Mouse (Mus musculus): ENCODE measurements around the gene Tpgs1. TPM values are rescaled to one million over a fixed set of nuclear protein-coding genes. Genes with fewer than 3 reads are reported as not detected.

Gene Tpgs1
- polyA plus RNA-seq (2012; rRNA removed), result 71.9 and 73.4 TPM in 2 replicates

DNA sequence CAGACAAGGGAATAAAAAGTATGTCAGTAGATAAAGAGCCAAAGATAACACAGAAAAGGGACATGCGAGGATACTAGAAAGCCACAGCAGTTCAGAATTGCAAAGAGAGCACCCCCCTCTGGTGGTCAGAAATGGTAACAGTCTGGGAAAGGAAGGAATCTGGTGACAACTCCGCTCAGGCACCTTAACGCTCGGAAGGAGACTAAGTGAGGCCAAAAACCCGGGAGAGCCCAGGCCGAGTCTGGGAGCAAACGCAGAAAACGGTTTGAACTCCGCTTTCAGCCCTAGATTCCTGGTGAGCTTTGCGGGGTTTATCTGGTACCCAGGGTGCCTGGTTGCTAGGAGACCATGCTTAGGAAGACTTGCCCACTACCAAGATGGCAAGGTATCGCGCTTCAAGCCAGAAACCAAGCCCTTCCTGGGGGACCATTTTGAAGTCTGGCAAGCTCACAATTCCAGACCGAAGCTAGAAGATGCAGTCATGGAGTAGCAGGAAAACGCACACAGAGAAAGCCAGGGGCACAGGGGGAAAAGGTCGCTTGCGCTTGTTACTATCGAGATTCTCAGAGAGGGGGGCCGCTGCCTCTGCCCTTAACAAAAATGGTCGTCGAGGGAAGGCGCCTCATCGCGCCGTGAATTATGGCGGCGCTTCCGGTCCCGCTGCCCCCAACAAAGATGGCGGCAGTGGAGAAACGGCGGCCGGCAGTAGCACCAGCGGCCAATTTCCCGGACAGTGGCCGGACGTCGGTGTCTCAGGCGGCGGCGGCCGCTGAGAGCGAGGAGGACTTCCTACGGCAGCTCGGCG lies at the start of gene Tpgs1:
Gene Tpgs1 (plus strand): TSS at position 599 of the 805 bp plus-strand sequence.

DNA sequence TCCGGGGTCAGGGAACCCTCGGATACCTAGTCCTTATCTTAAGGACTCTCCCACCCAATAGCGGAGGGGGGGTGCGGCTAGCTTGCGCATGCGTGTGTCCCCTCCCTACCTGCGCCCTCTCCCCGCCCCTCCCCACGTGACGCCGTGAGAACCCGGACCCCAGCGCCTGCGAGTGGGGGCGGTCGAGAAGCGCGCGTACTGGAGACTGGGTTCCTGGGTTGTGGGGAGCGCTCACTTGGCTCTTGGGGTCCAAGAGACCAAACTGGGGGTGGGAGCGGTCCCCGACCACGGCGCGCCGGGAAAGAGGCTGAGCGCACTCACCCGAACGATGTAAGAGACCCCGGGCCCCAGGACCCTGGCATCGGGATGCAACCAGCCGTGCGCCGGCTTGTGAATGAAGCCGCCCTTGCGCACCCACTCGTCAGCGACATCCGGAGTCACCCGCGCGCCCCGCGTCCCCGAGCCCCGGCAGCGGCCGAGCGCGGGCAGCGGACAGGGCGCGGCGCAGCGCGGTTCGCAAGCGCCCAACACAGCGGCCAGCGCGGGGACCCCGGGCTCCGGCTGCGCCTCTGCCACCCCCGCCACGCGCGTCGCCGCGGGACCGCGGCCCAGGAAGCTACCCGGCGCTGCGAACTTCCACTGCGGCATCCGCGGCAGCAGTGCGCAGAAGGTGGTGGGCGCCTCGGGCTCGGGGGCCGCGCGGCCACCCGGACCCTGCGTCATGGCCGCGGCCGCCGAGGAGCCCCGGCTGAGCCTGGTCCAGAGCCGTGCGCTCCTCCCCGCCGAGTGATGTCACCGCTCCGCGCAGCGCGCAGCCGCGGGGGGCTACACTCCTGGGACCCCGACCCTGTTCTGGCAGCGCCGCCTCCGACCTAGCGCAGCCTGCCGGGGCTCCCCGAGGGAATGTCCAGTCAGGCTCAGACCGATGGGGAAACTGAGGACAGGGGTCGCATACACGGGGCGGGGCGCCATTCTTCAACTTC lies 31.8 kb upstream of the Tpgs1 start, which contains the start of gene Shc2:
Gene Shc2 (minus strand): TSS at position 791 of the 983 bp plus-strand sequence.

DNA sequence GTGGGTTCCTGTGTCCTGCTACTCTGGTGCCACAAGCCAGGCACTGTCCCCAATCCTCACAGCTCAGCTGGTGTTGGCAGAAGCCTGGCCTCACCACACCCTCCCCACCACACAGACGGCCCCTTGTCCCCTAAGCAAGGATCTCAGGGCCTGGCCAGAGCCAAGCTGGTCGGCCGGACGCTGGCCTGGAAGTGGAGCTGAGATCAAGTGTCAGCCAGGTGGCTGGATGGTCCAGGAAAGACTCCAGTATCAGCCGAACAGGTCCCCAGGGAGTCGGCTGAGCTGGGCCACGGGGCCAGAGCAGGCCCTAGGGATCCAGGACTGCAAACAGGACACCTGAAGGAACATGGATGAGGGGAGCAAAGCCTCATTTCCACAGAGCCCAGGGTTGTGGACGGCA lies 23.5 kb upstream of the Tpgs1 start, which contains the start of gene Odf3l2:
Gene Odf3l2 (minus strand): TSS at position 28 of the 400 bp plus-strand sequence.

DNA sequence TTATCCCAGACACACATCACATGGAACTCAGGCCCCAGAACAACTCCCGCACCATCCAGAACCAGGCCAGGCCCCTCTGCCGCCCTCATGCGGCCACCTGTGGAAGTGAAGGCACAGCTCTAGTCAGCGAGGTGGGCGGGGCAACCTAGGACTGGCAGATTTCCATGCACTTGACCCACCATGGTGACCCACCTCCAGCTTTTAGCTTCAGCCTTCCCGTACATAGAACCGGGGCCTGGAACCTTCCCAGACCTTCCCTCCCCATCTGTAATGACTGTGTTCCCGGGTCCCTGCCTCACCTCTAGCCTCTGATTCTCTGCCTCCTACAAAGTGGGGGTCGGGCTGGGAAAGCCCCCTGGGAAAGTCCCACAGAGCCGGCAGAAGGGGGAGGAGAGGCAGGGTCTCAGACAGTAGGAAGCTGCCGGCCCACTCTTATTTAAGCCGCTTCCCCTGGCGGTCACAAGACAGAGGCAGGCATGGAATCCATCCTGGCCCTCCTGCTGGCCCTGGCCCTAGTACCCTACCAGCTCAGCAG lies 5.0 kb upstream of the Tpgs1 start, which contains the start of gene Madcam1:
Gene Madcam1 (plus strand): TSS at position 429 of the 535 bp plus-strand sequence.

DNA sequence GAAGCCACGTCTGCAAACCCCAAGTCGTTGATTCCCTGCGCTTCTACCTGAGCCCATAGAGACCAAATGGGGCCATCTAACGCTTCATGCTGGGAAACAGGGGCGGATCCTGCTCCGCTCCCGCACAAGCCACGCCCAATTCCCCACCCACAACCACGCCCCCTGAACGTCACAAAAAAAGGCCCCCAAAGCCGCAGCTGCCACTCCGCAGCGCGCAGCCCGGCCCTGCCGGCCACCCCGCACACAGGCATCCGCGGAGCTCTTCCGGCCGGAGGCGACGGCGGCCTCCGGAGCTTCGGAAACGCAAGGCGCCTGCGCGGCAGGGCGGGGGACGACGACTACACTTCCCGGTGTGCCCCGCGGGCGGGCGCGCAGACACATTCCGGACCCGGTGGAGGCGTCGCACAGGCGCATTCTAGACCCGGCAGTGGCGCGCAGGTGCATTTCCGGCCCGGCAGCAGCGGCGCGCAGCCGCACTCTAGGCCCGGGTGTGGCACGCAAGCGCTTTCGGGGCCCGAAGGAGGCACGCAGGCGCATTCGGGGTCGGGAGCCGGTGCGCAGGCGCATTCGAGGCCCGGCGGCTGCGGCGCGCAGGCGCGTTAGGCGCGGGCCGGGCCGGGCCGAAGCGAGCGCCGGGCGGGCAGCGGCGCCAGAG lies 12.5 kb downstream of the Tpgs1 start, which contains the start of gene Cdc34:
Gene Cdc34 (plus strand): TSS at position 605 of the 655 bp plus-strand sequence.

DNA sequence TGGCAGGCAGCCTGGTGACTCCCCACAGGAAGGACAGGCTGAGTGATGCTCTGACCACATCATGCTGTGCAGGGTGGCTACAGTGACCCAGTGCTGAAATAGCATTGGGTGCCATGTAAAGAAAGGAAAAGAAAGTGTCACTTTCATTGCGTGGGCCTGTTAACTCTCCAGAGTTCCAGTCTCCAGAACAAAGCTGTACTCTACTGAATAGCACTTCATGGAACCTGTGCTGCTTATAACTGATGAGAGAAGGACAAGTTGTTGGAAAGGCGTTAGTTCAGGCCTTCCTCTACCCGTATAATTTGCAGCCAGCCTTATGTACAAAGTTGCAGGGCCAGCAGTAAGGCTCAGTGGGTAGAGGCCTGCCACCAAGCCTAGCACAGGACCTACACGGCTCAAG lies 19.6 kb downstream of the Tpgs1 start, which contains the start of gene Gzmm:
Gene Gzmm (plus strand): TSS at position 301 of the 400 bp plus-strand sequence.

DNA sequence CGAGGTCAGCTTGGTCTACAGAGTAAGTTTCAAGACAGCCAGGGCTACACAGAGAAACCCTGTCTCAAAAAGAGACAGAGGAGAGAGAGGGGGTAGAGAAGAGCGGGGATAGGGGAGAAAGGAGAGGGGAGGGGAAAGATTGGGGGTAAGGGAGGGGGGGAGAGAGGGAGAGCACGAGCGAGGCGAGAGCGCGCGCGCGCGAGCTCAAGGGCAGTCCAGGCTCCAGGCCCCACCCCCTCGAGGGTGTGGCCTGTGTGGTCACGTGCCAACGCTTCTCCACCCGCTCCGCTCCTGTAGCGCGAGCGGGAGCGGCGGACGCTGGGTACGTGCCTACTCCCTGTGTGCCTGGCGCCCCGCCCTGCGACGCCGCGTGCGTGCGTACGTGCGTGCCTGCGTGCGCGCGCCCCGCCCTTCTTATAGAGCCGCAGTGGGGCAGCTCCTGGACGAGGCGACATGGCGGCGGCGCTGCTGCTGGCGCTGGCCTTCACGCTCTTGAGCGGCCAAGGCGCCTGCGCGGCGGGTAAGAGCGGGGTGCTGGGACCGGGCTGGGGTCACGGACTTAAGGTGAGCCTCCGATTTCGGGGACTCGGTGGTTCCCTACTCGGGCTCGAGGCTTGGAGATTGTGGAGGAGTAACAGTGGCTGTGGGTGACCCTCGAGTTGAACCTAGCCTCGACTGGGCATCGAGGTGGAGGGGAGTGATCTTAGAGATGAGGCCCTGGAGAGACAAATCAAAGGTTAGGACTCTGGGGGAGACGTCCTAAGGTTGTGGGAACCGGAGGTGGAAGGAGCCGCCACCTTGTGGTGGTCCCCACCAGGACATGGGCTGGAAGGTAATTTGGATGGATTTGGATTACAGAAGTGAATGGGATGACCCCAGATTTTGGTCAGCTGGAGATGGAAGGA lies 35.1 kb downstream of the Tpgs1 start, which contains the start of gene Bsg:
Gene Bsg (plus strand): TSS at position 427 of the 905 bp plus-strand sequence.

DNA sequence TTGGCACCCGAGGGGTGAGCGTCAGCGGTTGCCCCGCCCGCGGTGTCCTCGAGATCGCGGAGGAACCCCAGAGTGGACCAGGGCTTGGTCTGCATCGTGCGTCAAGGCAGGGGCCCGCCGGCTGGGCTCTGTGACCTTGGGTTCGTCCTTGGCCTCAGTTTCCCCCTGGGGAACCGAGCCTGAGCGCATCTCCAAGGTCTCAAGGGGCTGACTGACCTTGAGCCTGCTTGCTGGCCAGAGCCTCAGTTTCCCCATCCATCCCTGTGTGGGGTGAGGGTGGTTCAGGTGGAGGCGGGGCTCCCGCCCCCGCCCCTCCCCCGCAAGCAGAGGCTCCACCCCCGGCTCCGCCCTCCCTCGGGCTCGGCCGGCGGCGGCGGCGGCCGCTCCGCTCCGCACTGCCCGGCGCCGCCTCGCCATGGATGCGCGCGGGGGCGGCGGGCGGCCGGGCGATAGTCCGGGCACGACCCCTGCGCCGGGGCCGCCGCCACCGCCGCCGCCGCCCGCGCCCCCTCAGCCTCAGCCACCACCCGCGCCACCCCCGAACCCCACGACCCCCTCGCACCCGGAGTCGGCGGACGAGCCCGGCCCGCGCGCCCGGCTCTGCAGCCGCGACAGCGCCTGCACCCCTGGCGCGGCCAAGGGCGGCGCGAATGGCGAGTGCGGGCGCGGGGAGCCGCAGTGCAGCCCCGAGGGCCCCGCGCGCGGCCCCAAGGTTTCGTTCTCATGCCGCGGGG lies 47.3 kb downstream of the Tpgs1 start, which contains the start of gene Hcn2:
Gene Hcn2 (plus strand): TSS at position 381 of the 734 bp plus-strand sequence.

Other genes starting within 250 kb of the Tpgs1 start
- not detected in 2 replicates for gene Vmn2r83, start 200.6 kb upstream of the Tpgs1 start, polyA plus RNA-seq (2012; rRNA removed)
- gene Plpp2, start 135.6 kb upstream of the Tpgs1 start, polyA plus RNA-seq (2012; rRNA removed), result 6.7 and 8.7 TPM in 2 replicates
- gene Mier2, start 114.2 kb upstream of the Tpgs1 start, polyA plus RNA-seq (2012; rRNA removed), result 126 and 127 TPM in 2 replicates
- not detected in 2 replicates for gene Theg, start 82.0 kb upstream of the Tpgs1 start, polyA plus RNA-seq (2012; rRNA removed)
- 5.7 and 7.0 TPM in 2 replicates for gene C2cd4c, start 55.3 kb upstream of the Tpgs1 start, polyA plus RNA-seq (2012; rRNA removed)
- 41.4 and 51.8 TPM in 2 replicates for gene Shc2, start 31.5 kb upstream of the Tpgs1 start, polyA plus RNA-seq (2012; rRNA removed)
- 0.13 TPM in 1 of 2 replicates, not detected in the other for gene Odf3l2, start 23.6 kb upstream of the Tpgs1 start, polyA plus RNA-seq (2012; rRNA removed)
- gene Madcam1, start 4.8 kb upstream of the Tpgs1 start, polyA plus RNA-seq (2012; rRNA removed), result 0.74 and 1.9 TPM in 2 replicates
- gene Cdc34, start 12.8 kb downstream of the Tpgs1 start, polyA plus RNA-seq (2012; rRNA removed), result 129 and 130 TPM in 2 replicates
- gene Gzmm, start 19.7 kb downstream of the Tpgs1 start, polyA plus RNA-seq (2012; rRNA removed), result 1.2 and 1.8 TPM in 2 replicates
- gene Bsg, start 35.1 kb downstream of the Tpgs1 start, polyA plus RNA-seq (2012; rRNA removed), result 479 and 560 TPM in 2 replicates
- 7.4 and 8.4 TPM in 2 replicates for gene Hcn2, start 47.3 kb downstream of the Tpgs1 start, polyA plus RNA-seq (2012; rRNA removed)
- gene Polrmt, start 77.2 kb downstream of the Tpgs1 start, polyA plus RNA-seq (2012; rRNA removed), result 63.8 and 70.7 TPM in 2 replicates
- gene Fgf22, start 85.7 kb downstream of the Tpgs1 start, polyA plus RNA-seq (2012; rRNA removed), result 0.55 and 0.59 TPM in 2 replicates
- 151 and 157 TPM in 2 replicates for gene Rnf126, start 97.6 kb downstream of the Tpgs1 start, polyA plus RNA-seq (2012; rRNA removed)
- gene Fstl3, start 107.9 kb downstream of the Tpgs1 start, polyA plus RNA-seq (2012; rRNA removed), result 1.9 and 3.5 TPM in 2 replicates
- 0.10 and 0.13 TPM in 2 replicates for gene Prss57, start 121.6 kb downstream of the Tpgs1 start, polyA plus RNA-seq (2012; rRNA removed)
- 138 and 149 TPM in 2 replicates for gene Palm, start 124.2 kb downstream of the Tpgs1 start, polyA plus RNA-seq (2012; rRNA removed)
- gene Misp, start 151.6 kb downstream of the Tpgs1 start, polyA plus RNA-seq (2012; rRNA removed), result 0.93 and 0.94 TPM in 2 replicates
- 210 and 249 TPM in 2 replicates for gene Ptbp1, start 185.1 kb downstream of the Tpgs1 start, polyA plus RNA-seq (2012; rRNA removed)
- 14.8 and 17.6 TPM in 2 replicates for gene Prtn3, start 205.1 kb downstream of the Tpgs1 start, polyA plus RNA-seq (2012; rRNA removed)
- gene Plppr3, start 205.3 kb downstream of the Tpgs1 start, polyA plus RNA-seq (2012; rRNA removed), result 764 and 843 TPM in 2 replicates
- gene Elane, start 216.9 kb downstream of the Tpgs1 start, polyA plus RNA-seq (2012; rRNA removed), result 0.29 and 0.48 TPM in 2 replicates
- gene Cfd, start 221.5 kb downstream of the Tpgs1 start, polyA plus RNA-seq (2012; rRNA removed), result 0.32 and 0.45 TPM in 2 replicates
- gene Med16, start 239.6 kb downstream of the Tpgs1 start, polyA plus RNA-seq (2012; rRNA removed), result 72.2 and 72.6 TPM in 2 replicates
- not detected in 2 replicates for gene Gm26602, start 241.5 kb downstream of the Tpgs1 start, polyA plus RNA-seq (2012; rRNA removed)
- gene Kiss1r, start 247.6 kb downstream of the Tpgs1 start, polyA plus RNA-seq (2012; rRNA removed), result 2.9 and 3.3 TPM in 2 replicates